ENCODE assay signal across 8 mouse cellular contexts in the genomic region with DNA sequence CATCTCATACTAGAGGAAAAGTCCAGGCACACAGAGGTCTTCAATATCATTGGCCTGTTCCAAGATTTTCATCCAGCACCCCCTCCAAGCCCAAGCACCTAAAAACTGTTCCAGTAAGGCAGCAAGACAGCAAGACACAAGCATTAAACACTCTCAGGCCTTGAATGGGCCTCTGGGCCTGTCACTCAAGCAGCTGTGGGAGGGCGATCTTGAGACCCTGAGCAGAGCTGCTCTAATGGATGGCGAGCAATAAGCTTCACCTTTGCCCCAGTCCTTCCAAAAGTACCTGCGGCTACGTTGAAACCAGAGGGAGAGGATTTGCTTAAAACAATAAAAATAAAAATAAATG.
DNase-seq lines count a peak whose midpoint lies in the region; ATAC-seq and TF ChIP-seq lines count a peak whose summit lies in the region.

No protein-coding gene starts in this region.

- peak; percentile 26 for ATAC-seq in inflammation-experienced regulatory T-cells, adult 6 months

- no peak for TF ChIP-seq POLR2A in cerebellum, adult 2 months (IDR thresholded peaks at IDR 0.05; ENCODE audit: borderline replicate concordance, insufficient read depth, low read length)
- TF ChIP-seq POLR2A in spleen, adult 2 months (IDR thresholded peaks at IDR 0.05; ENCODE audit: low read depth, low read length), result no peak
- no peak for TF ChIP-seq POLR2A in myocyte (IDR thresholded peaks at IDR 0.05; ENCODE audit: insufficient read length, low read depth)

- H3K27me3 ChIP-seq in cerebellum, adult 2 months (ENCODE audit: control insufficient read depth, insufficient read depth, low read length), result no peaks in the 10 kb centered on the region
- H3K27me3 ChIP-seq in spleen, adult 2 months (ENCODE audit: control insufficient read depth, insufficient read depth, low read length), result no peaks in the 10 kb centered on the region
- H3K27me3 ChIP-seq in myocyte (ENCODE audit: control insufficient read depth, insufficient read depth, insufficient read length), result peaks cover 6% of the 10 kb centered on the region

- no peak for TF ChIP-seq CTCF in cerebellum, adult 2 months (IDR thresholded peaks at IDR 0.05; ENCODE audit: borderline replicate concordance, insufficient read depth, low read depth, low read length)
- TF ChIP-seq CTCF in spleen, adult 2 months (IDR thresholded peaks at IDR 0.05; ENCODE audit: extremely low read depth, insufficient read depth, insufficient read length, insufficient replicate concordance), result no peak

- no peaks in the 10 kb centered on the region for H3K79me2 ChIP-seq in myocyte (ENCODE audit: control insufficient read depth, insufficient read depth)

- H3K4me3 ChIP-seq in cerebellum, adult 2 months (replicated peaks; ENCODE audit: insufficient read depth, low read depth, low read length), result peak overlapping the region; percentile 78
- peak overlapping the region; percentile 89 for H3K4me3 ChIP-seq in spleen, adult 2 months (ENCODE audit: extremely low read depth, insufficient read depth, insufficient read length)
- peak overlapping the region; percentile 47 for H3K4me3 ChIP-seq in myocyte

- H3ac ChIP-seq in myocyte (ENCODE audit: control insufficient read depth, insufficient read length), result peak overlapping the region; percentile 92

- H3K27ac ChIP-seq in cerebellum, adult 2 months (ENCODE audit: insufficient read depth, low read length), result peak overlapping the region; percentile 52; the same call in 1 of the 2 replicates
- H3K27ac ChIP-seq in spleen, adult 2 months (ENCODE audit: insufficient read depth, low read length), result peak overlapping the region; percentile 51

- H3K4me1 ChIP-seq in cerebellum, adult 2 months (ENCODE audit: control insufficient read depth, insufficient read depth, low read length), result 0 out of 2 replicates have a peak, but pooled peaks cover 3% of the 10 kb centered on the region
- peaks cover 2% of the 10 kb centered on the region; the same call in 1 of the 2 replicates for H3K4me1 ChIP-seq in spleen, adult 2 months (ENCODE audit: control insufficient read depth, insufficient read depth, insufficient read length)

- no peak for DNase-seq in cerebellum, adult 2 months
- DNase-seq in cerebellum, adult 8-10 months, result no peak
- DNase-seq in spleen, adult 2 months (ENCODE audit: low read depth in 1 of 2, low spot score in 2 of 2), result no peak
- DNase-seq in spleen, postnatal 10 days (ENCODE audit: low spot score in 2 of 2), result no peak
- DNase-seq in cerebellum, postnatal 14 days, result no peak
- DNase-seq in spleen, adult 12 weeks (ENCODE audit: low spot score), result no peak

- WGBS in cerebellum, adult 2 months, result 3% methylated on average over 4 of the region's 4 CpGs
- WGBS in spleen, adult 2 months, result 5% methylated on average over 4 of the region's 4 CpGs

- H3K4me2 ChIP-seq in myocyte (ENCODE audit: low read depth), result peak overlapping the region; percentile 84

- H3K36me3 ChIP-seq in spleen, adult 2 months (ENCODE audit: control insufficient read depth, insufficient read depth, low read length), result no peaks in the 10 kb centered on the region
- H3K36me3 ChIP-seq in myocyte (ENCODE audit: control insufficient read depth, insufficient read depth), result no peaks in the 10 kb centered on the region

TF ChIP-seq in myocyte, 11 proteins besides CTCF, POLR2A, EP300 and RAD21:
- TF ChIP-seq CEBPB (IDR thresholded peaks at IDR 0.05; ENCODE audit: insufficient read depth, poor library complexity, severe bottlenecking) (no peak), TCF3 (IDR thresholded peaks at IDR 0.05; ENCODE audit: insufficient read length, low read depth) (no peak), TCF12 (IDR thresholded peaks at IDR 0.05; ENCODE audit: insufficient read depth, poor library complexity, severe bottlenecking) (no peak), MYOD1 (IDR thresholded peaks at IDR 0.05; ENCODE audit: control insufficient read depth in 1 of 3, insufficient read length in 2 of 3, low read depth in 2 of 3) (no peak), MYOG (IDR thresholded peaks at IDR 0.05; ENCODE audit: control insufficient read depth in 1 of 3, insufficient read depth in 1 of 3, insufficient read length in 2 of 3, low read depth in 2 of 3) (no peak), USF1 (IDR thresholded peaks at IDR 0.05; ENCODE audit: low read depth) (no peak), MAX (IDR thresholded peaks at IDR 0.05; ENCODE audit: low read depth) (no peak), REST (IDR thresholded peaks at IDR 0.05; ENCODE audit: insufficient read depth, insufficient read length) (no peak), SRF (IDR thresholded peaks at IDR 0.05; ENCODE audit: control insufficient read depth, insufficient read length, low read depth) (no peak), POLR2AphosphoS2 (IDR thresholded peaks at IDR 0.05; ENCODE audit: insufficient read length, low read depth) (no peak), E2F4 (IDR thresholded peaks at IDR 0.05; ENCODE audit: insufficient read depth) (no peak)
